Mouse (Mus musculus): ENCODE results near the gene 4930539E08Rik. TPM values are rescaled to one million over a fixed set of nuclear protein-coding genes. Genes with fewer than 3 reads are reported as not detected.

The 4930539E08Rik gene
- polyA plus RNA-seq, 1 experiment, result not detected

GRCm38 (mm10) chr17:28863926-28864325 is 51.2 kb downstream of the 4930539E08Rik start:
- 72% methylated on average over 7 of the region's 7 CpGs for WGBS
- Histone ChIP-seq H3K27ac (ENCODE audit: insufficient read depth, low read depth, low read length) (no peak overlapping the region), H3K4me3 (ENCODE audit: insufficient read depth, low read depth, low read length) (no peak overlapping the region), H3K4me1 (ENCODE audit: control insufficient read depth, insufficient read depth, low read length) (peaks cover 2% of the 10 kb centered on the region)
- TF ChIP-seq POLR2A (IDR thresholded peaks at IDR 0.05; ENCODE audit: insufficient read depth, low read depth, low read length) (no peak), CTCF (IDR thresholded peaks at IDR 0.05; ENCODE audit: insufficient read depth, low read depth, low read length) (no peak)

GRCm38 (mm10) chr17:28858205-28858604 is 56.9 kb downstream of the 4930539E08Rik start, which contains the start of gene Pnpla1:
TSS of gene Pnpla1 (plus strand) at chr17:28858411.
- Histone ChIP-seq H3K4me3 (ENCODE audit: insufficient read depth, low read depth, low read length) (no peak within 1 kb of the TSS), H3K4me1 (ENCODE audit: control insufficient read depth, insufficient read depth, low read length) (peaks cover 24% of the 10 kb centered on the region; the same call in 1 of the 2 replicates), H3K27ac (ENCODE audit: insufficient read depth, low read depth, low read length) (no peak within 1 kb of the TSS)
- TF ChIP-seq CTCF (IDR thresholded peaks at IDR 0.05; ENCODE audit: insufficient read depth, low read depth, low read length), result no peak
- TF ChIP-seq POLR2A (IDR thresholded peaks at IDR 0.05; ENCODE audit: insufficient read depth, low read depth, low read length), result no peak
- 41% methylated on average over 12 of the region's 12 CpGs for WGBS

- WGBS, result 37% methylated on average over 3 of the region's 3 CpGs
- Histone ChIP-seq H3K4me1 (ENCODE audit: control insufficient read depth, insufficient read depth, low read length) (peaks cover 24% of the 10 kb centered on the region; the same call in 1 of the 2 replicates), H3K27ac (ENCODE audit: insufficient read depth, low read depth, low read length) (no peak overlapping the region), H3K4me3 (ENCODE audit: insufficient read depth, low read depth, low read length) (no peak overlapping the region)
- TF ChIP-seq CTCF (IDR thresholded peaks at IDR 0.05; ENCODE audit: insufficient read depth, low read depth, low read length) (no peak), POLR2A (IDR thresholded peaks at IDR 0.05; ENCODE audit: insufficient read depth, low read depth, low read length) (no peak)
Measured at GRCm38 (mm10) chr17:28856030-28856429, 59.1 kb downstream of the 4930539E08Rik start.

- no peak for TF ChIP-seq CTCF (IDR thresholded peaks at IDR 0.05; ENCODE audit: insufficient read depth, low read depth, low read length)
- 71% methylated on average over 9 of the region's 9 CpGs for WGBS
- Histone ChIP-seq H3K4me3 (ENCODE audit: insufficient read depth, low read depth, low read length) (no peak overlapping the region), H3K27ac (ENCODE audit: insufficient read depth, low read depth, low read length) (no peak overlapping the region), H3K4me1 (ENCODE audit: control insufficient read depth, insufficient read depth, low read length) (peaks cover 26% of the 10 kb centered on the region; the same call in 1 of the 2 replicates)
Measured at GRCm38 (mm10) chr17:28855166-28855885, 59.8 kb downstream of the 4930539E08Rik start.

- H3K4me1 ChIP-seq (ENCODE audit: control insufficient read depth, insufficient read depth, low read length), result peaks cover 29% of the 10 kb centered on the region; the same call in 1 of the 2 replicates
- no peak overlapping the region for H3K4me3 ChIP-seq (ENCODE audit: insufficient read depth, low read depth, low read length)
- 86% methylated on average over 7 of the region's 7 CpGs for WGBS
- TF ChIP-seq POLR2A (IDR thresholded peaks at IDR 0.05; ENCODE audit: insufficient read depth, low read depth, low read length) (no peak), CTCF (IDR thresholded peaks at IDR 0.05; ENCODE audit: insufficient read depth, low read depth, low read length) (no peak)
- H3K27ac ChIP-seq (ENCODE audit: insufficient read depth, low read depth, low read length), result no peak overlapping the region
Measured at GRCm38 (mm10) chr17:28854377-28854776, 60.7 kb downstream of the 4930539E08Rik start.

- Histone ChIP-seq H3K4me1 (ENCODE audit: control insufficient read depth, insufficient read depth, low read length) (peaks cover 11% of the 10 kb centered on the region), H3K4me3 (ENCODE audit: insufficient read depth, low read depth, low read length) (no peak overlapping the region), H3K27ac (ENCODE audit: insufficient read depth, low read depth, low read length) (no peak overlapping the region)
- WGBS, result 84% methylated on average over 5 of the region's 5 CpGs
- no peak for TF ChIP-seq CTCF (IDR thresholded peaks at IDR 0.05; ENCODE audit: insufficient read depth, low read depth, low read length)
- TF ChIP-seq POLR2A (IDR thresholded peaks at IDR 0.05; ENCODE audit: insufficient read depth, low read depth, low read length), result no peak
Measured at GRCm38 (mm10) chr17:28850511-28850910, 64.6 kb downstream of the 4930539E08Rik start.

GRCm38 (mm10) chr17:28846974-28847617 is 68.0 kb downstream of the 4930539E08Rik start:
- Histone ChIP-seq H3K27ac (ENCODE audit: insufficient read depth, low read depth, low read length) (no peak overlapping the region), H3K4me1 (ENCODE audit: control insufficient read depth, insufficient read depth, low read length) (peaks cover 9% of the 10 kb centered on the region), H3K4me3 (ENCODE audit: insufficient read depth, low read depth, low read length) (no peak overlapping the region)
- 58% methylated on average over 11 of the region's 11 CpGs for WGBS
- TF ChIP-seq CTCF (IDR thresholded peaks at IDR 0.05; ENCODE audit: insufficient read depth, low read depth, low read length) (no peak), POLR2A (IDR thresholded peaks at IDR 0.05; ENCODE audit: insufficient read depth, low read depth, low read length) (no peak)

Other genes with a start within 250 kb of the 4930539E08Rik start
- not detected in 2 replicates for gene Slc26a8, start 225.1 kb downstream of the 4930539E08Rik start, polyA plus RNA-seq (2012; ENCODE audit: insufficient read depth, insufficient read length, low replicate concordance, missing spikeins)
- not detected in 2 replicates for gene Mapk14, start 224.0 kb downstream of the 4930539E08Rik start, polyA plus RNA-seq (2012; ENCODE audit: insufficient read depth, insufficient read length, low replicate concordance, missing spikeins)
- gene AC170998.1, start 189.2 kb downstream of the 4930539E08Rik start, polyA plus RNA-seq (2012; ENCODE audit: insufficient read depth, insufficient read length, low replicate concordance, missing spikeins), result not detected in 2 replicates
- gene Mapk13, start 146.0 kb downstream of the 4930539E08Rik start, polyA plus RNA-seq (2012; ENCODE audit: insufficient read depth, insufficient read length, low replicate concordance, missing spikeins), result not detected in 2 replicates
- gene Brpf3, start 114.2 kb downstream of the 4930539E08Rik start, polyA plus RNA-seq (2012; ENCODE audit: insufficient read depth, insufficient read length, low replicate concordance, missing spikeins), result not detected in 2 replicates
- gene Pnpla1, start 56.9 kb downstream of the 4930539E08Rik start, polyA plus RNA-seq (2012; ENCODE audit: insufficient read depth, insufficient read length, low replicate concordance, missing spikeins), result not detected in 2 replicates
- gene Pxt1, start 28.5 kb upstream of the 4930539E08Rik start, polyA plus RNA-seq (2012; ENCODE audit: insufficient read depth, insufficient read length, low replicate concordance, missing spikeins), result not detected in 2 replicates
- gene Kctd20, start 36.6 kb upstream of the 4930539E08Rik start, polyA plus RNA-seq (2012; ENCODE audit: insufficient read depth, insufficient read length, low replicate concordance, missing spikeins), result not detected in 2 replicates
- gene Stk38, start 92.7 kb upstream of the 4930539E08Rik start, polyA plus RNA-seq (2012; ENCODE audit: insufficient read depth, insufficient read length, low replicate concordance, missing spikeins), result 164 and 189 TPM in 2 replicates
- 273 and 350 TPM in 2 replicates for gene Srsf3, start 117.3 kb upstream of the 4930539E08Rik start, polyA plus RNA-seq (2012; ENCODE audit: insufficient read depth, insufficient read length, low replicate concordance, missing spikeins)
- gene Cdkn1a, start 175.7 kb upstream of the 4930539E08Rik start, polyA plus RNA-seq (2012; ENCODE audit: insufficient read depth, insufficient read length, low replicate concordance, missing spikeins), result not detected in 2 replicates
- gene Rab44, start 198.8 kb upstream of the 4930539E08Rik start, polyA plus RNA-seq (2012; ENCODE audit: insufficient read depth, insufficient read length, low replicate concordance, missing spikeins), result not detected in 2 replicates